Mouse (Mus musculus) adrenal gland, adult 2 months (tissue): ENCODE measurements around the gene Ccdc113. TPM values are rescaled to one million over a fixed set of nuclear protein-coding genes. Genes with fewer than 3 reads are reported as not detected.
"Not testable (repeated sequence)": the region's sequence is repeated elsewhere in the genome, so short reads cannot be mapped to it uniquely, and the experiment has no call there.

Source experiments
- DNase-seq: peaks from one replicate; pipeline ENCODE4 v3.0.0; 2021
- polyA plus RNA-seq: library from polyadenylated mRNA; depleted of rRNA; stranded (reverse); fragments of >200 nt; gene quantifications from 2 replicates; pipeline ENCODE4 v1.2.3, GENCODE M21; 2012; rRNA removed
- total RNA-seq, 2 experiments: library from RNA; stranded (reverse); gene quantifications; 2 replicates each; pipeline ENCODE4 v1.2.3; 2021

Gene Ccdc113
- total and polyA plus RNA-seq, 3 experiments: 0.81 to 1.7 TPM; not detected in 1

GRCm38 (mm10) chr8:95602168-95602567 is 68.3 kb downstream of the Ccdc113 start:
- DNase-seq: no peak

GRCm38 (mm10) chr8:95606509-95606908 is 72.6 kb downstream of the Ccdc113 start:
- not testable (repeated sequence) for DNase-seq

GRCm38 (mm10) chr8:95607210-95607609 is 73.3 kb downstream of the Ccdc113 start:
- DNase-seq: peak; percentile 33

Other genes starting within 250 kb of the Ccdc113 start
- gene Cngb1, start 227.5 kb upstream of the Ccdc113 start, total RNA-seq: 1 to 10 TPM in 1 of 2 experiments, under 1 TPM in 1; 0.55 to 1.1 TPM
- gene Cngb1, start 227.5 kb upstream of the Ccdc113 start, polyA plus RNA-seq: 0.57 and 0.71 TPM in 2 replicates
- gene Tepp, start 223.5 kb upstream of the Ccdc113 start, total RNA-seq: under 1 TPM; 0.59 to 0.95 TPM
- gene Tepp, start 223.5 kb upstream of the Ccdc113 start, polyA plus RNA-seq: 0.28 and 0.45 TPM in 2 replicates
- gene Zfp319, start 202.1 kb upstream of the Ccdc113 start, total RNA-seq: 10 to 100 TPM in 1 of 2 experiments, 1 to 10 TPM in 1; 9.6 to 10.5 TPM
- gene Zfp319, start 202.1 kb upstream of the Ccdc113 start, polyA plus RNA-seq: 12.3 and 13.0 TPM in 2 replicates
- gene Usb1, start 201.8 kb upstream of the Ccdc113 start, total RNA-seq: 10 to 100 TPM; 13.1 to 16.7 TPM
- gene Usb1, start 201.8 kb upstream of the Ccdc113 start, polyA plus RNA-seq: 19.6 and 23.8 TPM in 2 replicates
- 1 to 10 TPM; 5.5 to 7.7 TPM for gene Mmp15, start 181.8 kb upstream of the Ccdc113 start, total RNA-seq
- gene Mmp15, start 181.8 kb upstream of the Ccdc113 start, polyA plus RNA-seq: 14.1 and 16.4 TPM in 2 replicates
- gene Cfap20, start 99.2 kb upstream of the Ccdc113 start, total RNA-seq: 10 to 100 TPM; 40.7 to 42.4 TPM
- 49.1 and 62.3 TPM in 2 replicates for gene Cfap20, start 99.2 kb upstream of the Ccdc113 start, polyA plus RNA-seq
- 10 to 100 TPM; 59.4 to 86.9 TPM for gene Csnk2a2, start 44.0 kb upstream of the Ccdc113 start, total RNA-seq
- gene Csnk2a2, start 44.0 kb upstream of the Ccdc113 start, polyA plus RNA-seq: 10.0 and 13.9 TPM in 2 replicates
- not detected for gene Prss54, start 42.3 kb downstream of the Ccdc113 start, total RNA-seq
- gene Prss54, start 42.3 kb downstream of the Ccdc113 start, polyA plus RNA-seq: not detected in 2 replicates
- 1 to 10 TPM; 2.0 to 2.8 TPM for gene Gins3, start 99.4 kb downstream of the Ccdc113 start, total RNA-seq
- gene Gins3, start 99.4 kb downstream of the Ccdc113 start, polyA plus RNA-seq: 1.2 and 1.7 TPM in 2 replicates
- 10 to 100 TPM; 18.5 to 30.1 TPM for gene Ndrg4, start 142.9 kb downstream of the Ccdc113 start, total RNA-seq
- gene Ndrg4, start 142.9 kb downstream of the Ccdc113 start, polyA plus RNA-seq: 81.1 and 101 TPM in 2 replicates
- 10 to 100 TPM; 28.9 to 39.7 TPM for gene Setd6, start 181.8 kb downstream of the Ccdc113 start, total RNA-seq
- gene Setd6, start 181.8 kb downstream of the Ccdc113 start, polyA plus RNA-seq: 15.3 and 16.3 TPM in 2 replicates